Mouse (Mus musculus) thymus, postnatal 0 days (tissue): ENCODE results near the gene Olfr1344. TPM values are rescaled to one million over a fixed set of nuclear protein-coding genes. Genes with fewer than 3 reads are reported as not detected.

Experiments
- polyA plus RNA-seq: library from polyadenylated mRNA; unstranded; fragments of >200 nt; fragmentation: Nextera tagmentation; extraction: Ambion mirVana; gene quantifications from 2 replicates; pipeline ENCODE4 v1.2.1, GENCODE M21; 2015

The Olfr1344 gene
- polyA plus RNA-seq, 1 experiment from 2014 or later = not detected

Other genes with a start within 250 kb of the Olfr1344 start
- not detected in 2 replicates for gene Galp, start 241.6 kb upstream of the Olfr1344 start, polyA plus RNA-seq
- gene Zscan5b, start 216.4 kb upstream of the Olfr1344 start, polyA plus RNA-seq = not detected in 2 replicates
- gene Epp13, start 186.0 kb upstream of the Olfr1344 start, polyA plus RNA-seq = 0.21 TPM in 1 of 2 replicates, not detected in the other
- gene Zfp667, start 152.1 kb upstream of the Olfr1344 start, polyA plus RNA-seq = 11.5 TPM in 2 replicates
- 2.4 and 3.7 TPM in 2 replicates for gene Zfp583, start 107.4 kb upstream of the Olfr1344 start, polyA plus RNA-seq
- 0.21 and 0.42 TPM in 2 replicates for gene Gm3854, start 94.9 kb upstream of the Olfr1344 start, polyA plus RNA-seq
- 1.1 and 1.6 TPM in 2 replicates for gene Zfp78, start 75.4 kb upstream of the Olfr1344 start, polyA plus RNA-seq
- gene Zfp28, start 55.4 kb upstream of the Olfr1344 start, polyA plus RNA-seq = 1.9 and 2.0 TPM in 2 replicates
- 0.35 TPM in 1 of 2 replicates, not detected in the other for gene Smim17, start 40.0 kb upstream of the Olfr1344 start, polyA plus RNA-seq
- not detected in 2 replicates for gene Gm20715, start 28.4 kb upstream of the Olfr1344 start, polyA plus RNA-seq
- gene Olfr1336, start 17.5 kb downstream of the Olfr1344 start, polyA plus RNA-seq = not detected in 2 replicates
- not detected in 2 replicates for gene Olfr1346, start 28.4 kb downstream of the Olfr1344 start, polyA plus RNA-seq
- gene Olfr5, start 48.3 kb downstream of the Olfr1344 start, polyA plus RNA-seq = not detected in 2 replicates
- not detected in 2 replicates for gene Olfr1347, start 61.1 kb downstream of the Olfr1344 start, polyA plus RNA-seq
- gene Olfr1348, start 70.1 kb downstream of the Olfr1344 start, polyA plus RNA-seq = not detected in 2 replicates
- gene Olfr1349, start 84.3 kb downstream of the Olfr1344 start, polyA plus RNA-seq = not detected in 2 replicates
- not detected in 2 replicates for gene Olfr1350, start 126.2 kb downstream of the Olfr1344 start, polyA plus RNA-seq